Mouse (Mus musculus) spleen, postnatal 14 days (tissue): Measurements from ENCODE around the gene Gpr25.

Source experiments
- DNase-seq, 2 experiments: peaks; one replicate each; pipeline ENCODE4 v3.0.0; 2021 to 2022; ENCODE audit warnings: low spot score in 2 of 2

The Gpr25 gene

DNA sequence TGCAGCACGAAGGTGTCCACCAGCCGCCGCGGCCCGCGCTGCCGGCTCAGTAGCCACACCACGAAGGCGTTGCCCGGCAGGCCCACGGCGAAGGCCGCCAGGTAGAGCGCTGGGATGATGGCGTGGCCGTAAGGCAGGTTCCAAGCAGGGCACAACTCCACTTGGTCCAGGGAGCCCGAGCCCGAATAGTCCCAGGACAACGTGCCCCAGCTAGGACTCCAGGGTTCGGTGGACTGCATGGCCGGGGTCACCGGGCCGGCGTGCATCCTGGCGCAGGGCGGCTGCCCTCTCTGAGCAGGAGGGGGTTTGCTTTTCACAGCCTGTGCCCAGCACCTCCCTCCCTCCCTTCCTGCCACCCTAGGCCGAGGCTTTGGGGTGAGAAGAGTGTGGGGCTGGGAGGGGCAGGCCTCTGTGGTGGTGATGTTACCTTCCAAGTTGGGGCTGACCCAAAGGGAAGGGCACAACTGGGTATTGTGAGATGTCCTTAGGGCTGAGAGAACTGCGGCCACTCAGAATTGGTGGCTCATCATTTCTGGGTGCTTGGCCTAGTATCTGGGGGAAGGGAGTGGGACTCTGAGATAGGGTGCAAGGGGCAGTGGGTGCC, at the start of gene Gpr25:
Gene Gpr25 (minus strand): TSS at position 239 of the 604 bp plus-strand sequence.
- no peak for DNase-seq

DNA sequence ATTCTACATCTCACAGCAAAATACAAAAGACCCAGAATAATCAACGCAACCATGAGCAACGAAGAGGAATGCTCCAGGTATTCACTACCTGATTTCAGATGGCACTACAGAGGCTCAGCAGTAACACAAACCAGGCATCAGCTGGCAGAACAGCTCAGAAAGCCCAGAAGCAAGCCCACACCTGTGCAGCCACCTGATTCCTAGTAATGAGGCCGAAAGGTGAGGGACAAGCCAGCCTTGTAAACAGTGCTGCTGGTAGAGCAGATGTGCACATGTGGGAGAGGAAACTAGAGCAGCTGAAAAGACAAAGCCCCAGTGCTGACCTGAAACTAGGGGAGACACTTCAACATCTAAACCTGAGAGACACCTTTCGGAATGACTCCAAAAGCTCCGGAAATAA, 48.5 kb upstream of the Gpr25 start:
- DNase-seq, result no peak

DNA sequence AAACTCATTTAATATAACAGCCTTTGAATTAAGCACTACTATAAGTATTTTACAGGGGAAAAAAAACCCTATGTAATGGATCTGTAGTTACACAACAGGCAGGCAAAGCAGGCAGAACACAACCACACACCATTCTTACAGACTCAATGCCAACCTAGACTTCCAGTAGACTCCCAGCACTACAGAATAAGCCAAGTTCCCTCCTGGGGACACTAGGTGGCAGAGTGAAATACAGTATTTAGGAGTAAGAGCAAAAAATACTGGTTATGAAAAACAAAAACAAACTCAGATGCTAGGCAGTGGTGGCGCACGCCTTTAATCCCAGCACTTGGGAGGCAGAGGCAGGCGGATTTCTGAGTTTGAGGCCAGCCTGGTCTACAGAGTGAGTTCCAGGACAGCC, 45.8 kb upstream of the Gpr25 start:
- DNase-seq, result peak in 1 of 2 experiments; percentile 14

- DNase-seq, result no peak
These were observed 33.3 kb upstream of the Gpr25 start for GRCm38 (mm10) chr1:136293961-136294360.

GRCm38 (mm10) chr1:136289803-136290202, 29.1 kb upstream of the Gpr25 start:
- no peak for DNase-seq

GRCm38 (mm10) chr1:136277366-136277765, 16.7 kb upstream of the Gpr25 start:
- DNase-seq, result no peak

DNA sequence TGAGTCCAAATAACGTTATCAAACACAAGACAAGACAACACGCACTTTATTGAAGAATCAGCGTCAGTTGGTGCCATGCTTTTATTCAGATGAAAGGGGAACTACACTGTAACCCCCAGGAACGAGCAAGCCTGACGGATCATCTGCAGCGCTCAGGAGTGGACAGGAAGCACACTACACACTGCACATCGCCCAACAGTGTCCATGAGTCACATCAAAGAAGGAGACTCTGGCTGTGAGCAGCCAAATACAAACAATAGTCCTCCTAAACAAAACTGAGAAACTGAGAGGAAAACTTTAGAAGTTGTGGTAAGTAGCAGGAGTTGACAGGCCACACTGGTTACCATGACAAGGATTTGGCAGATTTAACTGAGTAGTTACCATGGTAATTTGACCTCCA, 7.6 kb upstream of the Gpr25 start:
- DNase-seq, result no peak

DNA sequence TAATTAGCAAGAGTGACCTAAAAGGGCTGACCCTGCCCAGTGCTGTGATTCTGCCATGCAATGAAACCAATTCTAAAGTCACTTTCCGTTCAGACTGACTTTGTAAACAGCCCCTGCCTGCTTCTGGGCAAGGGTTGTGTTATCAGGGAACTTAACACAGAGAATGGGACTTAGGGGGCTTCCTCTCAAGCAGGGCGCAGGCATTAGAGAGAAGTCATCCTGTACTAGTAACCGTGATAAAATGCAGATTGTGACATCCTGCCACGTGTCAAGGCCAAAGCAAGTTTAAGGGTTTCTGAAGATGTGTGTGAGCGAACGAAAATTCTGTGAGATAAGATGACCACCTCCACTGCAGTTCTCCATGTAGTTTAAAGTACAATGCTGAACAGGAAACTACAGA, 5.5 kb upstream of the Gpr25 start:
- DNase-seq, result no peak

GRCm38 (mm10) chr1:136263355-136263754, 2.7 kb upstream of the Gpr25 start:
- DNase-seq, result no peak

DNA sequence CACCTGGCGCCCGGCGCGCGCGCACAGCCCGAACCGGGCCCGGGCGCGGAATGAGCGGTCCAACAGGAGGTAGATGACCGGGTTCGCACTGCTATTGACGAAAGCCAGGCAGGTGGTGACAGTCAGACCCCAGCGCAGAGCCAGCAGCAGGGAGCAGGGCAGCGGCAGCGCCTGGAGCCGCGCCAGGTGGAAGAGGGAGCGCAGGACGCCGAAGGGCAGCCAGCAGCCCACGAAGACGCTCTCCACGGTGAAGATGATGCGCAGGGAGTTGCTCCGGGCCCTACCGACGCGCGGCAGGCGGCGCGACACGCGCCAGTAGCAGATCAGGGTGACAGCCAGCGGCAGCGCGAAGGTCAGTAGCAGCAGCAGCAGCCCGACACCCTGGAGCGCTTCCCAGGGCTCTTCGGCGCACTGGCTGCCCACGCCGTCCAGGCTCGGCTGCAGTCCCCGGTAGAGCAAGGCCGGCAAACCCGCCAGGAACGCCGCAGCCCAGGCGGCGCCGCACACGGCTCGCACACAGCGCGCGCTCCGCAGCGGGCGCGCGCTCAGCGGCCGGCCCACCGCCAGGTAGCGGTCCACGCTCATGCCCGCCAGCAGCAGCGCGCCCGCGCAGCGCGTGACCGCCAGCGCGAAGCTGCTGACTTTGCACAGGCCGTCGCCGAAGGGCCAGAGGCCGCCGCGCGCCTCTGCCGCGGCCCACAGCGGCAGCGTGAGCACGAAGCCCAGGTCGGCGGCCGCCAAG, 609 bp downstream of the Gpr25 start:
- no peak for DNase-seq

DNA sequence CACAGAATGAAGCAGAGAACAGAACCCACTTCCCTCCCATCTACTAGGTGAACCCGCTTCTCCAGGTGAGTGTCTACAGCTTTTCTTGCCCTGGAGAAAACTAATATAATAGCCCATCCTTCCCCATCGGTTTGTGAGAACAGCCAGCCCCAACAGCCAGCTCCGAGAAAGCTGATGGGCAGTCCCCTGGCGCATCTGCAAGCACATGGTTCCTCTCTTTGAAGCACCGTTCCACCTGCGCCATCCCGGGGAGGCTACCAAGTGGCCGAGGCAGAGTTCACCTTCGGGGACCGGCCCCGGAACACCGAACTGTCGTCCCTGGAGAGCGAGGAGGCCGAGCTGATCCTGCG, 1.2 kb downstream of the Gpr25 start:
- DNase-seq, result no peak

GRCm38 (mm10) chr1:136258495-136258894, 2.2 kb downstream of the Gpr25 start:
- DNase-seq, result no peak

DNA sequence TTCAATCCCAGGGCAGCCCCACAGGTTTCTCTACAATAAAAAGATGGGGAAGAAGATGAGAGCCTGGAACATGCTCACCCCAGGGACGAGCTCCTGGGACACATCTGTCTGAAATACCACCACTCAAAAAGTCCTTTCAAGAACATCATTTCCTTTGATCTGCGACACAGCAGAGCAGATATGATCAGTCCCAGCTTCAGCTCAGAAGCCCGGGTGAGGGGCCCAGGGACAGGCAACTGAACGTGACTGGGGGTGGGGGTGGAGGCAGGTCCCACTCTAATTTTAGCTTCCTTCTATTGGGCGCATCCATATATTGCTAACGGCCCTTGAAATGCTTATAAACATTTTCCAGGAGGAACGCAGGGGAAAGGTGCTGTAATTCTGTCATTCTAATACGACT, 5.0 kb downstream of the Gpr25 start:
- no peak for DNase-seq

DNA sequence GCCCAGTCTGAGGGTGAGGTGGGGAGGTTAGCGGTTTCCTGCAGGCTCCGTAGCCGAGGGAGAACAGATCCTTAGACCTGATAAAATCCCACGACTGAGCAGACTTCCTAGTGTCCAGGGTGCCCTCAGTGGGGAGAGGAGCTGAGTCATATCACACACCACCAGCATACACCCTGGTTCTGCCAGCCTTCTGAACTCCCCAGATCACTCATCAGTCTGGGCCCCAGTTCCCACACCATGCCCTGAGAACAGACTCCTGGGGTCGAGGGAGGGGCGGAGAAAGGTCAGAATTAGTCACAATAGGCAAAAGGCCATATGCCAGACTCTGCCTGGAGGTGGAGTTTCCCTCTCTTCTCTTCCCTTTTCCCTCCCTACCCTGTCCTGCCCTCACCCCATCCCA, 5.5 kb downstream of the Gpr25 start:
- DNase-seq, result no peak

DNA sequence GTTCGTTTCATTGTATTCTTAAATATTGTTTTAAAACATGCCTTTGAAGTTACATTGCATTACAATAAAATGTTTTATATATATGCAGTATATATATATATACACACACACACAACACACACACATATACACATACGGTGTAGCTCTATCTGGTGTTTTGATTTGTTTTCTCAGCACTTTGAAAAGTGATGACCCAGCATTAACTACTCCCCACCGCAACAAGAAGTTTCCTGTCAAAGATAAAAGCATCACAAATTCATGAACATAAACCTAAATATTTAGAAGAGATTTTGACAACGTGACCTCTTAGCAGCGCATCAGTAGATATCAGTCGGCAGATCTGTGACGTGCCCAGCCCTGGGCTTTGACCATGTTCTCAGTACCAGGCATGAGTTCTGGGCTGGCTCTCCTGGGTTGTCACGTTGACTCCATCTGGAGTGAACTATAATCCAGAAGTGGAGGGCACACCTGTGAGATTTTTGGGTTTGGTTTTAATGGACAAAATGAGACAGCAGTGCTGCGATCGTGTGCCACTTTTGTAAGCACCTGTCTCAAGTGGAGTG, 6.1 kb downstream of the Gpr25 start:
- DNase-seq, result no peak

DNA sequence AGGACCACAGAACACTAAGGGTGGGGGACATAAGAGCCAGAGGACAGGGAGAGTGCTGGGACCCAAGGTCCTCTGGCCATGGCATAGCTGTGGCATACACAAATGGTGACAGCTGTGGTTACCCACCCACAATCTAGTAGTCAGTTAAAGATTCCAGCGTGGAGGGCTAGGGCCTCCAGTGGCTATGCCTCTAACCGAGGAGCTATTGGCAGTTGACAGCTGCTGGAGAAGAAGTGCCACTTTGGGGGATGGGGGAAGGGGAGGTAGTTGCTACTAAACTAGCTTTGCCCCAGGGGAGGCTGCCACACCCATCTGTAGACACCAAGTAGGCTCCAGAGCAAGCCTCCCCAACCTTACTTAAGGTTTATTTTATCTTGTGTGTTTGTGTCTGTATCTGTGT, 7.2 kb downstream of the Gpr25 start:
- DNase-seq, result peak in 1 of 2 experiments; percentile 38

DNA sequence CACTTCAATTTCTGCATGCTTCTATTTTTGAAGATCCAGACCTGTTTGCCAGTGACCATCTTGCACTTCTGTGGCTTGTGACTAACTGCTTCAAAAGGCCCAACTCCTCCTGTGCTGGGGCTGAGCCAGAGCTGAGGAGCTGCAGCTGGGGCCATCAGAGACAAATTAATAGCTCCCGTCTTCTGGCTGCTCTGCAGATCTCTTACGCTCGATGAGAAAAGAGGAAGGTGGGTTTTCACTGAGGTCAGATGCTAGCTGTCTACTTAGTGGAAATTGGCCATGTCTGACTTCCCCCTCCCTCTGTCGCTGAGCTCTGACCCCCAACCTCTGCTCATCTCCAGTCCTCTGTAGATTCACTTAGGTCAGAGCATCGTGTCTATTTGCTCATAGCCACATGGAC, 11.0 kb downstream of the Gpr25 start:
- DNase-seq, result no peak

GRCm38 (mm10) chr1:136247393-136247792, 13.3 kb downstream of the Gpr25 start:
- no peak for DNase-seq

- no peak for DNase-seq
These were observed 16.2 kb downstream of the Gpr25 start for GRCm38 (mm10) chr1:136244469-136244868.

- DNase-seq, result no peak
These were observed 18.9 kb downstream of the Gpr25 start for GRCm38 (mm10) chr1:136241801-136242200.

DNA sequence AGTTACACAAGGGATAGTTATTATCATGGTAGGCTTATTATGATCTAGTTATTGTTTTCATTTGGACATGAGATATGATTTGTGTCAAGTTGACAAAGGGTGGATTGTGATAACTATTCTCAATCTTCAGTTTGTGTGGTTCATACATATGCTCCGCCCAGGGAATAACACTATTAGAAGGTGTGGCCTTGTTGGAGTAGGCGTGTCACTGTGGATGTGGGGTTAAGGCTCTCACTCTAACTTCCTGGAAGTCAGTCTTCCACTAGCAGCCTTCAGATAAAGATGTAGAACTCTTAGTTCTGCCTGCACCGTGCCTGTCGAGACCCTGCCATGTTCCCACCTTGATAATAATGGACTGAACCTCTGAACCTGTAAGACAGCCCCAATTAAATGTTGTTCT, 22.2 kb downstream of the Gpr25 start:
- DNase-seq, result no peak

- DNase-seq, result no peak
These were observed 26.0 kb downstream of the Gpr25 start for GRCm38 (mm10) chr1:136234595-136235092.

DNA sequence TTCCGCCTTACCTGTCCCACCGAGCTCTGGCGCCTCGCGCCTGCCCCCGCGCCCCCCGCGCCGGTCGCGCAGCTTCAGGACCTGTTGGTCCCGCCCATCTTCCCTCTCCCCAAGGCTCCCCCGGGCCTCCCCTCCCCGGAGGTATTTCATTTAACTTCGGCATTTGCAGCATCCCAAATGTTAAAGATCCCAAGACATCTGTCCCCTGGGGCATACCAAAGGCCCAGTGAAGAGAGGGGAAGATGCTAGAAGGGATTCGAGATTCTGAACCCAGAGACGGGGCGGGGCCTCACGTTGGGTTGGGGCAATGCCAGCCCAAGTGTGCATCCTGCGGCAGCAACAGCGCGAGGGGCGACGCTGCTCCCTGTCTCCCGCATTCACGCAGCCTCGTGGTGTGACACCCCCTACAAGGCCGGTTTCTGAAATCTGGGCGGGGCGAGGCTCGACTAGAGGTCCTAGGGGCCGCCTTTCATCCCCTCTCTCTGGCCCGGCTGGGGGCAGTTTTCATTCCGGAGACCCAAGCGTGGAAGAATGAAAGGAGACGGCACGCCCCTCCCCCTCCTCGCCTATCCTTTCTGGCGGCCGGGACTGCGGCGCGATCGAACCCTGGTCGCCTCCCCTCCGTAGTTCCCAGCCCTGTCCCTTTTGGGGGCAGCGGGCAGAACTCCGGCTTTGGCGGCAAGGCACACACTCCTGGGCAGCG, 26.6 kb downstream of the Gpr25 start, which contains the start of gene Inava:
Gene Inava (minus strand): TSS at position 373 of the 703 bp plus-strand sequence.
- DNase-seq, result no peak
